Mouse (Mus musculus) embryonic fibroblast, embryonic 13.5 days (primary cell): ENCODE results near the gene Chrna3.

Experiments
- CTCF ChIP-seq: IDR thresholded peaks from 2 replicates; pipeline ENCODE4 v1.5.1; 2011; ENCODE audit warnings: mild to moderate bottlenecking, control low read depth, low read length, moderate library complexity, borderline replicate concordance; ENCODE audit not compliant: insufficient read depth
- POLR2A ChIP-seq: IDR thresholded peaks from 2 replicates; pipeline ENCODE4 v1.6.1; 2011; ENCODE audit warnings: low read depth, mild to moderate bottlenecking, control low read depth, low read length, moderate library complexity

GRCm38 (mm10) chr9:54990362-54990761, 36.0 kb downstream of the Chrna3 start:
- TF ChIP-seq CTCF: no peak
- TF ChIP-seq POLR2A: no peak
